Mouse (Mus musculus) ES-E14 (cell line): Measurements from ENCODE around the gene Pik3ip1.

Experiments used
- HCFC1 ChIP-seq: IDR thresholded peaks from 2 replicates; pipeline ENCODE4 v1.6.1; 2012; ENCODE audit warnings: low read length, inconsistent platforms, borderline replicate concordance; ENCODE audit not compliant: insufficient read depth
- MAFK ChIP-seq: IDR thresholded peaks from 2 replicates; pipeline ENCODE4 v1.6.1; 2014; ENCODE audit warnings: mild to moderate bottlenecking, low read depth, low read length, inconsistent platforms; ENCODE audit not compliant: insufficient read depth
- ZC3H11A ChIP-seq: IDR thresholded peaks from 2 replicates; pipeline ENCODE4 v1.6.1; 2012; ENCODE audit warnings: low read depth, mild to moderate bottlenecking, inconsistent platforms, low read length, borderline replicate concordance

- no peak for TF ChIP-seq HCFC1
- no peak for TF ChIP-seq MAFK
- no peak for TF ChIP-seq ZC3H11A
These were observed 40.8 kb upstream of the Pik3ip1 start for GRCm38 (mm10) chr11:3289302-3289802.
